Mouse (Mus musculus) right cerebral cortex, postnatal 4 days (tissue): ENCODE results near the gene Celf2.

ENCODE experiments used
- DNase-seq: peaks from one replicate; pipeline ENCODE4 v3.0.0-alpha.2; 2022

The Celf2 gene

GRCm38 (mm10) chr2:7173271-7174064 is 335.9 kb downstream of the Celf2 start:
- DNase-seq = peak; percentile 23

DNA sequence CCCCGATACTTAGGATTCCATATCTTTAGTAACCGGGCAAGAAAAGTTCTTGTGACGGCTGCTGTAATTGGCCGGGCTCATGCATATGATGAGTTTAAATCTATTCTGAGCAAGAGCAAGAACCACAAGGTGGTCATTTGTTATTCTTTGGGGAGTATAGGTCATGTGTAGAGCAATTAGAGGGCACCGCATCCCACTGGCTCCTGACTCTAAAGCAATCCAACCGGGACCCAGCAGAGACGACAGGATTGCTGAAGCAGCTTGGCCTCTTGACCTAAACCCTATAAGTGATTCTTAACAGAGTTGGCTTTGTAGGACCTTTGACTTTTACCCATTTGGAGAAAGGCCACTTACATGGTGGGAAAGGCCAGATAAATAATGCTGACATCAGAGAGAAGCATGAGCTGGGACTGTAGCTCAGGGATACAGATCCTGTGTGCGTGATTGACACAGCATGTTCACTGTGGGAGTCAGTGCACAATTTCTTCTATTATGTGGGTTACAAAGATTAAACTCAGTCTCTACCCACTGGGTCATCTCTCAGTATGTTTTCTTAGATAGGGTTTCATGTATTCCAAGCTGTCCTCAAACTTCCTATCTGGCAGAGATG is 338.2 kb downstream of the Celf2 start:
- DNase-seq = no peak

GRCm38 (mm10) chr2:7165786-7166185 is 343.6 kb downstream of the Celf2 start:
- DNase-seq = no peak

GRCm38 (mm10) chr2:7160108-7160507 is 349.3 kb downstream of the Celf2 start:
- no peak for DNase-seq

GRCm38 (mm10) chr2:7147303-7147702 is 362.1 kb downstream of the Celf2 start:
- DNase-seq = no peak

- DNase-seq = no peak
Observed at GRCm38 (mm10) chr2:7145541-7146043, 363.8 kb downstream of the Celf2 start.

DNA sequence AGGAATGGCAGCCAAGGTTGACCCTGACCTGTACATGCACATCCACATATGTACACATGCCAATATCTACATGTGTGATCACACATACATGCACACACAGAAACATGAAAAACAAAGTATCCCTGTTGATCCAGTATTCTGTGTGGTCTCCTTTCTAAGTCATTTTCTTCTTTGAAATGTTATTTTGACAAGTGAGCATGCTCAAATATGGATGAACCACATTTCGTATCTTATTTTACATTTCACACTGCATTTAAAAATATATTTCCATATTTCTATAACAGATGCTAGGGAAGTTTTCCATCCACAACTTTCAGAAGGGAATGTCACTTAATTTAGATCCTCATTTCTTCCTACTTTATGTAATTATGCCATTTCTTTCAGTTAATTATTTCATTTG is 364.5 kb downstream of the Celf2 start:
- no peak for DNase-seq

DNA sequence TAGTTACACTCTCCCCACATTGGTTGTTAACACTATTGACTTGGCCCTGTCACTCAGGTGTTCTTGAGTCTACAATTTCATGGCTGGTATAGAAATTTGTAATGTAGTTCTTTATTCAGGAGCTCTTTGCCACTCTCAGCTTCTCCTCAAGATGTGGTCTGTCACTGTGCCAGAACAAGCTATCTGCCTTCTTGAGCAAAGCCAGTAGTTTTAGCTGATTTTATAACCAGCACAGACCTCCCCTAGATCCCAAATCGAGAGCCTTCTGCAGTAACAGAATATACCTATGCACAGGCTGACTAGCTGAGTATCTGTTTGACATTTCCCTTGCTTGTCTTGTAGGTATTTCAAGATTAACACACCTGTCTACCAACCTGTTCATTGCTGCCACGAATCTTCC is 386.0 kb downstream of the Celf2 start:
- no peak for DNase-seq

DNA sequence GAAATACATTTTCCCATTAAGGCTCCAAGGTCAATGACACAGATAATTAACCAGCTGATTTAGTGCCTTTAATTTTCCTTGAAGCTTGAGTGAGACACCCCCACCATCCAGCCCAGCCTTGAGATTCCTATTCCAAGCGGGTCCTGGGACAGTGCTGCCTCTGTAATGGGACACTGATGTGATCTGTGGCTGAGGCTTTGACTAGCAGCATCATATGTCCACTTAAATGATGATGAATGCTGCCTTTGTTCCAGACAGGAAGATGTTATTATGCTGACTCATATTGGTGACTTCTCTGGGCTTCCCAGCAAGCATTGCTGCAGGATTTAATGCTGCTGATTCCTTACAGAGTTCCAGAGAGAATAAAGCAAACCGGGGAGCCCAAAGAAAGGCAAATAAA is 393.6 kb downstream of the Celf2 start:
- DNase-seq = no peak

GRCm38 (mm10) chr2:7115161-7115560 is 394.2 kb downstream of the Celf2 start:
- DNase-seq = no peak

- DNase-seq = no peak
Observed at GRCm38 (mm10) chr2:7113738-7114137, 395.6 kb downstream of the Celf2 start.

- DNase-seq = no peak
Observed at GRCm38 (mm10) chr2:7112156-7112813, 397.1 kb downstream of the Celf2 start.

- no peak for DNase-seq
Observed at GRCm38 (mm10) chr2:7093414-7093813, 415.9 kb downstream of the Celf2 start.

- no peak for DNase-seq
Observed at GRCm38 (mm10) chr2:7092641-7093040, 416.7 kb downstream of the Celf2 start.

- DNase-seq = no peak
Observed at GRCm38 (mm10) chr2:7090496-7090895, 418.9 kb downstream of the Celf2 start.

- DNase-seq = peak; percentile 49
Observed at GRCm38 (mm10) chr2:7089069-7089834, 420.1 kb downstream of the Celf2 start.

DNA sequence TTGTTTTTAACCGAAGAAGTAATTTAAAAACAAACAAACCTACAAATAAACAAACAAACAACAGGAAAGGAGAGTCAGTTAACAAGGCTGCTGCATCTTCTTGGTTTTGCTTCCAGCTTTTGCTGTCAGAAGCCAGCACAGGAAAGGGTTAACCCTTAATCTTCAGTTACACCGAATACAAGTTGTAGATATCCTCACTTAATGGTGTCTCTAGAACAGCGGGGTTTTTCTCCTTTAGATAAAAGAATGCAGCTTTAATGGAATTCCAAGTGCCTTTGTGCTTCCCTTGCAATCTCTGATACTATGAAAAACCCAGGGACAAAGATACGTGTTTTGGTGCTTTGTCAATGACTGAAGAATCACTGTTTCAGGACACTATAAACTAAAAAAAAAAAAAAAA is 420.8 kb downstream of the Celf2 start:
- DNase-seq = no peak

GRCm38 (mm10) chr2:7087480-7087879 is 421.9 kb downstream of the Celf2 start:
- DNase-seq = no peak

GRCm38 (mm10) chr2:7083489-7084090 is 425.8 kb downstream of the Celf2 start:
- DNase-seq = no peak

GRCm38 (mm10) chr2:7082376-7083025 is 426.9 kb downstream of the Celf2 start:
- no peak for DNase-seq

DNA sequence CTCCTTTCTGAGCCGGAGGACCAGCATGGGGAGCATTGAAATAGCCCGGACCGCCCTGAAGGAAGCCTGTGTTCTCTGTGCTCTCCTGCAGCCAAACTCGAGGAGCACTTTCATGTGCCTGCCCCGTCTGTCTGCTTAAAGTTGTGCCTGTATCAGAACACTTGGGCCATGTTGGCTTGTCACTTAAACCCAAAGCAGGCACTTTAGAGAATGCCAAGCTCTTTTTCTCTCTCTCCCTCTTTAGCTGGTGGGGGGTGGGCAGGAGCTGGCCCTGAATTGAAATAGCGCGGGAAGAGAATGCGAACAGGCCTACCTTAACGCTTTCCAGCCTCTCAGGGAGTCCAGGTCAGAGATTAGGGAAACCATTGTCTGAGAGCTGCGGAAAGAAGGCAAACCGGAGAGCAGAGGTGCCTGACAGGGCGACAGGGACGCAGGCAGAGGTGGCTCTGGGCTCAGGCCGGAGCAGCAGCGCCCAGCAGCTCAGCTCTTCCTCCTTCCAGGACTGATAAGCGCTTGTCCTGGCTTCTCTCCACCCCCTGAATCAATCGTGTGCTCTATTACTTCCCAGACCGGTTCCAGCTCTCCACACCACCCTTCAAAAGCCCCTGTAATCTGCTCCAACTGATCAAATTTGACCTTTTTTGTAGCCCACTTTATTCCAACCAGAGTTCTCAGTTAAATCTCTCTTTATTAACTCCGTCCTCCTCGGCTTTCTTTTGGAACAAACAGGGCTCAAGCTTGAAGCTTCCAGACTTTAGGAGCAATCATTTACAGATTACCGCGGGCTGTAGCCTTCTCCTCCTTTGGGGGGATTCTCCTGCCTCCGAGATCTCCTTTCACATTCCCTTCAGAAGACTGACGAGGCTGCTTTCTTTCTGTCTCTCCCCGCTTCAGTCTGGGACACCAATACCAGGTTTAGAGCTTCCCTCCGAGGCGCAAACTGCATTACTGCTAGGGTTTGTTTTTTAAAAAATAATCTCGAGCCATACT is 428.3 kb downstream of the Celf2 start:
- peak; percentile 37 for DNase-seq
